Mouse (Mus musculus): Measurements from ENCODE around the gene Foxj3.

- TF ChIP-seq E2F4 (IDR thresholded peaks at IDR 0.05; ENCODE audit: insufficient read depth) (no peak), CEBPB (IDR thresholded peaks at IDR 0.05; ENCODE audit: insufficient read depth, poor library complexity, severe bottlenecking) (no peak), POLR2A (IDR thresholded peaks at IDR 0.05; ENCODE audit: insufficient read length, low read depth) (no peak), USF1 (IDR thresholded peaks at IDR 0.05; ENCODE audit: low read depth) (no peak), MYOD1 (IDR thresholded peaks at IDR 0.05; ENCODE audit: control insufficient read depth in 1 of 3, insufficient read length in 2 of 3, low read depth in 2 of 3) (no peak), POLR2AphosphoS2 (IDR thresholded peaks at IDR 0.05; ENCODE audit: insufficient read length, low read depth) (no peak), MYOG (IDR thresholded peaks at IDR 0.05; ENCODE audit: control insufficient read depth in 1 of 3, insufficient read depth in 1 of 3, insufficient read length in 2 of 3, low read depth in 2 of 3) (no peak)
Observed at GRCm38 (mm10) chr4:119492933-119493327, 43.9 kb upstream of the Foxj3 start.
